Mouse (Mus musculus): ENCODE measurements around the gene Mtx1. TPM values are rescaled to one million over a fixed set of nuclear protein-coding genes. Genes with fewer than 3 reads are reported as not detected.
A peak's percentile ranks its signal among the peaks of the same experiment; 100 is the strongest.

The Mtx1 gene
- total and polyA plus RNA-seq, 2 experiments from 2014 or later: 108 to 176 TPM

GRCm38 (mm10) chr3:89215853-89216252, 11.0 kb downstream of the Mtx1 start:
- 0 out of 2 replicates have a peak overlapping the region, but pooled peaks have one; percentile 66 for H3K9ac ChIP-seq (replicated peaks; ENCODE audit: low read length, poor library complexity, severe bottlenecking)

DNA sequence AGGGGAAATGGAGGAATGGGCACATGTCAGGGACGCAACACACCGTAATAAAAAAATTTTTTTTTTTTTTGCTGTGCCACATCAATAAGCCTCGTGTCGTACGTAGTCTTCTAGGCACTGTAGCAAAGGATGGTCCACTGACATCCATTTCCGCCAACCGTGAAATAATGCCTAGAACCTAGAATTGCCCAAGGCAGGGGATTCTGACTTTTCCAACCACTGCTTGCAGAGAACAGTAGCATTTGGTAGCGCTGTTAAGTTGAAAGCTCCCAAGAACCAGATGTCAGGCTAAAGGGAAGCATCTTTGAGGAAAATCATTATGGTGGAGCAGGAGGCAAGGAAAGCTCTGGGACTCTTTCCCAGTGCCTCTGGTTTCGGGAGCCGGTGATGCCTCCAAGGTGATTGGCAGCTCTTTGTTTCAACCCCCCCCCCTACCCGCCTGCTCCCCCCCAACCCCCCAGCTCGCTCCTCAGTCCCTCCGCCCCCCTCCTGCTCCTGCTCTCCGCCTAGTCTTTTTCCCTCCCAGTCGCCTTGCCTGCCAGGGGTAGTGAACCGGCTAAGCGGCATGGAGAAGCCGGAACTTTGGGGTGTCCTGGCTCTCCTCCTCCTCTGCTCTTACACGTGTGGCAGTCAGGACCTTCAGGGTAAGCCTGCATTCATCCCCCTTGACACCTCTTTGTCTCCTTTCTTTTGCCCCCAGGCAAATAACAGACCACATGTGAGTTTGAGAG, 12.0 kb downstream of the Mtx1 start, which contains the start of gene Thbs3:
TSS of gene Thbs3 (plus strand) at position 500 of the 731 bp plus-strand sequence.
- ATAC-seq (ENCODE audit: low FRiP score) (no peak), DNase-seq (ENCODE audit: low spot score) (peak; percentile 59)
- Histone ChIP-seq H3K4me1 (ENCODE audit: insufficient read depth, low read length) (peaks cover 9% of the 10 kb centered on the region; the same call in 1 of the 2 replicates), H3K27ac (ENCODE audit: low read depth, low read length) (peak within 1 kb of the TSS; percentile 93), H3K36me3 (ENCODE audit: insufficient read depth, low read length) (peaks cover 11% of the 10 kb centered on the region; the same call in 1 of the 2 replicates), H3K9me3 (ENCODE audit: low read length) (no peaks in the 10 kb centered on the region), H3K9ac (replicated peaks; ENCODE audit: low read length, poor library complexity, severe bottlenecking) (peak within 1 kb of the TSS; percentile 66), H3K4me2 (ENCODE audit: low read depth, low read length, poor library complexity, severe bottlenecking) (peak within 1 kb of the TSS; percentile 84), H3K27me3 (ENCODE audit: insufficient read depth, low read length) (no peaks in the 10 kb centered on the region), H3K4me3 (ENCODE audit: low read depth, low read length) (peak within 1 kb of the TSS; percentile 56)
- WGBS: under 1% methylated on average over 19 of the region's 19 CpGs
- TF ChIP-seq CTCF (IDR thresholded peaks at IDR 0.05): no peak

More at GRCm38 (mm10) chr3:89215853-89216252, 11.0 kb downstream of the Mtx1 start:
- ATAC-seq (ENCODE audit: low FRiP score): peak; percentile 50
- peak; percentile 95 for TF ChIP-seq CTCF (IDR thresholded peaks at IDR 0.05)
- peaks cover 4% of the 10 kb centered on the region; the same call in 1 of the 2 replicates for H3K36me3 ChIP-seq (ENCODE audit: insufficient read depth, low read length)
- peak overlapping the region; percentile 93 for H3K27ac ChIP-seq (ENCODE audit: low read depth, low read length)
- H3K9me3 ChIP-seq (ENCODE audit: low read length): no peaks in the 10 kb centered on the region
- peaks cover 9% of the 10 kb centered on the region; the same call in 1 of the 2 replicates for H3K4me1 ChIP-seq (ENCODE audit: insufficient read depth, low read length)
- peak overlapping the region; percentile 56 for H3K4me3 ChIP-seq (ENCODE audit: low read depth, low read length)
- peak overlapping the region; percentile 84 for H3K4me2 ChIP-seq (ENCODE audit: low read depth, low read length, poor library complexity, severe bottlenecking)
- 0% methylated on average over 6 of the region's 6 CpGs for WGBS
- H3K27me3 ChIP-seq (ENCODE audit: insufficient read depth, low read length): no peaks in the 10 kb centered on the region
- DNase-seq (ENCODE audit: low spot score): peak; percentile 96

GRCm38 (mm10) chr3:89213803-89214530, 12.9 kb downstream of the Mtx1 start:
- no peak for TF ChIP-seq CTCF (IDR thresholded peaks at IDR 0.05)
- ATAC-seq (ENCODE audit: low FRiP score) (peak; percentile 89), DNase-seq (ENCODE audit: low spot score) (peak; percentile 97)
- no peaks in the 10 kb centered on the region for H3K27me3 ChIP-seq (ENCODE audit: insufficient read depth, low read length)
- no peaks in the 10 kb centered on the region for H3K9me3 ChIP-seq (ENCODE audit: low read length)
- peaks cover 14% of the 10 kb centered on the region for H3K36me3 ChIP-seq (ENCODE audit: insufficient read depth, low read length)
- peak overlapping the region; percentile 84 for H3K4me2 ChIP-seq (ENCODE audit: low read depth, low read length, poor library complexity, severe bottlenecking)
- under 1% methylated on average over 63 of the region's 69 CpGs for WGBS
- H3K9ac ChIP-seq (replicated peaks; ENCODE audit: low read length, poor library complexity, severe bottlenecking): peak overlapping the region; percentile 66
- peak overlapping the region; percentile 93 for H3K27ac ChIP-seq (ENCODE audit: low read depth, low read length)
- H3K4me1 ChIP-seq (ENCODE audit: insufficient read depth, low read length): peaks cover 9% of the 10 kb centered on the region; the same call in 1 of the 2 replicates
- H3K4me3 ChIP-seq (ENCODE audit: low read depth, low read length): peak overlapping the region; percentile 56

- TF ChIP-seq CTCF (IDR thresholded peaks at IDR 0.05): no peak
- 67% methylated on average over 7 of the region's 7 CpGs for WGBS
- no peak for DNase-seq (ENCODE audit: low spot score)
Measured at GRCm38 (mm10) chr3:89210731-89211130, 16.2 kb downstream of the Mtx1 start.

DNA sequence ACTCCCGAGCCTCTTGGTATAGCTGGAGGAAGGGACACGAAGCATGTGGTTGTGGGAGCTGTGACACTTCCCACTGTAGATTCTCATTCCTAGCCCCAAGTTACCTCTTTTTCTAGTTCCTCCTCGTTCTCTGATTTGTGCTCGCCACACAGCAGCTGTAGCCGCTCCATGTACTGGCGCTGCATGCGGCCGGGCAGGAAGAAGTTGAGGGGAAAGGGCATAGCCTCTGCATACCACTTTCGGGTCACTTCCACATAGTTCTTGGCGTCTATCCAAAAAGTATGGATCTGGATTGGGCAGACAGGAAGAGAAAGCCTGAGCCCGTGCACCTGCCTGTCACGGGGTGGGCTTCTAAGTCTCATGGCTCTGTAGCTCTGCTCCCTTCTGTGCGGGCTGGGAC, 16.7 kb downstream of the Mtx1 start:
- no peak overlapping the region for H3K4me2 ChIP-seq (ENCODE audit: low read depth, low read length, poor library complexity, severe bottlenecking)
- H3K36me3 ChIP-seq (ENCODE audit: insufficient read depth, low read length): peaks cover 49% of the 10 kb centered on the region
- no peak for TF ChIP-seq CTCF (IDR thresholded peaks at IDR 0.05)
- H3K9ac ChIP-seq (replicated peaks; ENCODE audit: low read length, poor library complexity, severe bottlenecking): no peak overlapping the region
- 83% methylated on average over 13 of the region's 13 CpGs for WGBS
- no peaks in the 10 kb centered on the region for H3K27me3 ChIP-seq (ENCODE audit: insufficient read depth, low read length)
- DNase-seq (ENCODE audit: low spot score) (no peak), ATAC-seq (ENCODE audit: low FRiP score) (no peak)
- H3K9me3 ChIP-seq (ENCODE audit: low read length): no peaks in the 10 kb centered on the region
- H3K27ac ChIP-seq (ENCODE audit: low read depth, low read length): no peak overlapping the region
- 0 out of 2 replicates have a peak, but pooled peaks cover 3% of the 10 kb centered on the region for H3K4me1 ChIP-seq (ENCODE audit: insufficient read depth, low read length)
- H3K4me3 ChIP-seq (ENCODE audit: low read depth, low read length): no peak overlapping the region

More at GRCm38 (mm10) chr3:89210731-89211130, 16.2 kb downstream of the Mtx1 start:
- no peak overlapping the region for H3K9ac ChIP-seq (replicated peaks; ENCODE audit: low read length, poor library complexity, severe bottlenecking)
- H3K4me3 ChIP-seq (ENCODE audit: low read depth, low read length): no peak overlapping the region
- H3K27ac ChIP-seq (ENCODE audit: low read depth, low read length): no peak overlapping the region
- no peak overlapping the region for H3K4me2 ChIP-seq (ENCODE audit: low read depth, low read length, poor library complexity, severe bottlenecking)
- H3K27me3 ChIP-seq (ENCODE audit: insufficient read depth, low read length): no peaks in the 10 kb centered on the region
- no peaks in the 10 kb centered on the region for H3K9me3 ChIP-seq (ENCODE audit: low read length)
- no peak for ATAC-seq (ENCODE audit: low FRiP score)
- H3K36me3 ChIP-seq (ENCODE audit: insufficient read depth, low read length): peaks cover 45% of the 10 kb centered on the region
- H3K4me1 ChIP-seq (ENCODE audit: insufficient read depth, low read length): peaks cover 8% of the 10 kb centered on the region; the same call in 1 of the 2 replicates
